Mouse (Mus musculus) limb, embryonic 12.5 days (tissue): ENCODE results near the gene Uchl1. TPM values are rescaled to one million over a fixed set of nuclear protein-coding genes. Genes with fewer than 3 reads are reported as not detected.

Source experiments
- ATAC-seq: fragments of 200-750 bp; cut with Nextera tagmentation; 2 replicates; pipeline ENCODE4 v1.8.0; 2017; ENCODE audit warnings: low read depth, moderate TSS enrichment; ENCODE audit not compliant: insufficient number of reproducible peaks, insufficient read depth, low FRiP score, low TSS enrichment
- H3K27ac ChIP-seq: fragments of 300-500 bp; sonication (generic); 2 replicates; pipeline ENCODE4 v1.5.1; 2016; ENCODE audit warnings: mild to moderate bottlenecking, moderate library complexity
- H3K27me3 ChIP-seq: fragments of 300-500 bp; sonication (generic); 2 replicates; pipeline ENCODE4 v1.6.1; 2016; ENCODE audit warnings: mild to moderate bottlenecking, moderate library complexity
- H3K36me3 ChIP-seq: fragments of 300-500 bp; sonication (generic); 2 replicates; pipeline ENCODE4 v1.6.1; 2016; ENCODE audit warnings: mild to moderate bottlenecking, moderate library complexity
- H3K4me1 ChIP-seq: fragments of 300-500 bp; sonication (generic); replicated peaks from 2 replicates; pipeline ENCODE4 v1.6.1; 2016
- H3K4me2 ChIP-seq: fragments of 300-500 bp; sonication (generic); 2 replicates; pipeline ENCODE4 v1.6.1; 2016; ENCODE audit warnings: mild to moderate bottlenecking, moderate library complexity
- H3K4me3 ChIP-seq: fragments of 300-500 bp; sonication (generic); replicated peaks from 2 replicates; pipeline ENCODE4 v1.5.1; 2016; ENCODE audit warnings: mild to moderate bottlenecking
- H3K9ac ChIP-seq: fragments of 300-500 bp; sonication (generic); replicated peaks from 2 replicates; pipeline ENCODE4 v1.6.1; 2016; ENCODE audit warnings: mild to moderate bottlenecking, moderate library complexity
- H3K9me3 ChIP-seq: fragments of 300-500 bp; sonication (generic); 2 replicates; pipeline ENCODE4 v1.6.1; 2016; ENCODE audit warnings: mild to moderate bottlenecking, moderate library complexity
- WGBS: fragments of 180-500 bp; shearing (Covaris S2); methylation state at CpG from one replicate; pipeline ENCODE4 v1.1.7; 2016; 5-methylcytosine and 5-hydroxymethylcytosine counted together
- polyA plus RNA-seq: library from polyadenylated mRNA; unstranded; fragments of >200 nt; fragmentation: Nextera tagmentation; extraction: Ambion mirVana; gene quantifications from 2 replicates; pipeline ENCODE4 v1.2.1, GENCODE M21; 2016

The Uchl1 gene
- polyA plus RNA-seq, 1 experiment from 2014 or later = 65.6 TPM

DNA sequence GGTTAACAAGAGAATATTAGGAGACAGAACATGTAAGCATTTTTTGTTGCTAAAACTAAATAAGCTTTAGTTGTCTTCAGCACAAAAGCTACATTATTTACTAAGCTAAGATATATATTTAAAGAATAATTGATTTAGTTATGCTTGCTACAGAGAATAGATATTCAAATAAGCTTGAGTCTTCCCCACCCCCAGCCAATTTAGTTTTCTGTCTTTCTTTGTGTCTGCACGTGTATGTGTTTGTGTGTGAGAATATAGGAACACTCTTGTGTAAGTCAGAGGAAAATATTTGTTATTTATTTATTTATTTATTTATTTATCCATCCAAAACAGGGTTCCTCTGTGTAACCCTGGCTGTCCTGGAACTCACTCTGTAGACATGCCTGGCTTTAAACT lies 55.4 kb downstream of the Uchl1 start:
- Histone ChIP-seq H3K9me3 (no peaks in the 10 kb centered on the region), H3K4me3 (no peak overlapping the region), H3K9ac (no peak overlapping the region), H3K4me2 (no peak overlapping the region), H3K36me3 (no peaks in the 10 kb centered on the region), H3K27me3 (no peaks in the 10 kb centered on the region), H3K27ac (no peak overlapping the region), H3K4me1 (peaks cover 4% of the 10 kb centered on the region; the same call in 1 of the 2 replicates)
- WGBS = 83% methylated on average over 1 of the region's 1 CpGs
- ATAC-seq = no peak

DNA sequence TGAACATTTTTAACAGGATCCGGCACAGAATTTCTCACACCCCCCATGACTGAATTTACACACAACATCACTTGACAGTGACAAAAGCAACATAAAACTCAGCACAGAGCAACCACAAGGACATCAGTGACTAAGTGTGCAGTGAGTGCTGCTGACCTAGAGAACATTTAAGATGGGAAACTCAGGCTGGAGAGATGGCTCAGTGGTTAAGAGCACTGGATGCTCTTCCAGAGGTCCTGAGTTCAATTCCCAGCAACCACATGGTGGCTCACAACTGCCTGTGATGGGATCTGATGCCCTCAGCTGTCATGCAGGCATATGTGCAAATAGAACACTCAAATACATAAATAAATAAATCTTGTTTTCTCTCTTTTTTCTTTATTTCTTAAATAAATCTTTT lies 57.7 kb downstream of the Uchl1 start:
- Histone ChIP-seq H3K9ac (no peak overlapping the region), H3K27ac (no peak overlapping the region), H3K36me3 (no peaks in the 10 kb centered on the region), H3K27me3 (no peaks in the 10 kb centered on the region), H3K9me3 (no peaks in the 10 kb centered on the region), H3K4me3 (no peak overlapping the region), H3K4me2 (no peak overlapping the region), H3K4me1 (peaks cover 4% of the 10 kb centered on the region; the same call in 1 of the 2 replicates)
- 100% methylated on average over 1 of the region's 1 CpGs for WGBS
- ATAC-seq = no peak

Other genes starting within 250 kb of the Uchl1 start
- 46.9 and 48.6 TPM in 2 replicates for gene Apbb2, start 57.3 kb upstream of the Uchl1 start, polyA plus RNA-seq
- gene Limch1, start 69.7 kb downstream of the Uchl1 start, polyA plus RNA-seq = 48.1 and 58.1 TPM in 2 replicates